Mouse (Mus musculus): ENCODE measurements around the gene Tmem80.

Tmem80 gene

GRCm38 (mm10) chr7:141326546-141327446 lies 743 bp upstream of the Tmem80 start:
- no peak for DNase-seq (ENCODE audit: low spot score)

- DNase-seq (ENCODE audit: low spot score) = no peak
Measured at GRCm38 (mm10) chr7:141328373-141328990, 943 bp downstream of the Tmem80 start.

DNA sequence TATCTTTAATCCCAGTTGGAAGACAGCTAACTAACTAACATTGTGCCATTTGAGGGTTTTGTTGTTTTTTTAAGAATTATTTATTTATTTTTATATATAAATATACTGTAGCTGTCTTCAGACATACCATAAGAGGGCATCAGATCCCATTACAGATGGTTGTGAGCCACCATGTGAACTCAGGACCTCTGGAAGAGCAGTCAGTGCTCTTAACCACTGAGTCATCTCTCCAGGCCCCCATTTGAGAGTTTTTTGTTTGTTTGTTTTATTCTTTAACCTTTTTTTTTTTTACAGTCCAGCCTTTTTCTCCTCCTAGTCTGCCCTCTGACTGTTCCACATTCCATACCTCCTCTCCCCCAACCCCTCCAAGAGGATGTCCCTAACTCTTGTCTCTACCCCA lies 3.2 kb downstream of the Tmem80 start:
- DNase-seq (ENCODE audit: low spot score) = no peak

- no peak for DNase-seq (ENCODE audit: low spot score)
Measured at GRCm38 (mm10) chr7:141331990-141332389, 4.5 kb downstream of the Tmem80 start.

GRCm38 (mm10) chr7:141335044-141335579 lies 7.6 kb downstream of the Tmem80 start:
- DNase-seq (ENCODE audit: low spot score) = no peak

GRCm38 (mm10) chr7:141335682-141336081 lies 8.1 kb downstream of the Tmem80 start:
- no peak for DNase-seq (ENCODE audit: low spot score)

DNA sequence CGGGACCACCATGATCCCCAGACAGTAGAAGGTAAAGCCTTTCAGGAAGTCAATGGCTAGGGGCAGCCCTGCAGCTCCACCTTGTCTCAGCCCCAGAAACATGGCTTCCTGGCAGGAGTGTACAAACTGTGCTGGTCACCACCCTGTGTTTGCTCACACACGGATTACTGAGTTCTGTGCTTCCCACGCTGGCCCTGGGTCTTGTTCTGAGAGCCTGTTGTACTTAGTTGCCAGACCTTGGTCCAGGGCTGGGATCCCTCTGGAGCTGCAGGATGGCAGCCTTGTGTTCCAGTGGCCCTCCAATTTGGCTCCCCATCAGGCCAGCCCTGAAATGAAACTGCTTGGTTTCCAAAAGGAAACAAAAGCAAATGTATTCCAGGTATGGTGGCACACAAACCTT lies 8.8 kb downstream of the Tmem80 start:
- DNase-seq (ENCODE audit: low spot score) = no peak

- DNase-seq (ENCODE audit: low spot score) = no peak
Measured at GRCm38 (mm10) chr7:141337716-141338416, 10.3 kb downstream of the Tmem80 start.

- peak; percentile 58 for DNase-seq (ENCODE audit: low spot score)
Measured at GRCm38 (mm10) chr7:141338576-141339131, 11.1 kb downstream of the Tmem80 start, which contains the start of gene Eps8l2. TSS of gene Eps8l2 (plus strand) at chr7:141338880.

- DNase-seq (ENCODE audit: low spot score) = no peak
Measured at GRCm38 (mm10) chr7:141339215-141339920, 11.8 kb downstream of the Tmem80 start.

GRCm38 (mm10) chr7:141340023-141340422 lies 12.5 kb downstream of the Tmem80 start:
- DNase-seq (ENCODE audit: low spot score) = no peak

- DNase-seq (ENCODE audit: low spot score) = no peak
Measured at GRCm38 (mm10) chr7:141340476-141340875, 12.9 kb downstream of the Tmem80 start.

GRCm38 (mm10) chr7:141341689-141342226 lies 14.2 kb downstream of the Tmem80 start:
- DNase-seq (ENCODE audit: low spot score) = no peak

DNA sequence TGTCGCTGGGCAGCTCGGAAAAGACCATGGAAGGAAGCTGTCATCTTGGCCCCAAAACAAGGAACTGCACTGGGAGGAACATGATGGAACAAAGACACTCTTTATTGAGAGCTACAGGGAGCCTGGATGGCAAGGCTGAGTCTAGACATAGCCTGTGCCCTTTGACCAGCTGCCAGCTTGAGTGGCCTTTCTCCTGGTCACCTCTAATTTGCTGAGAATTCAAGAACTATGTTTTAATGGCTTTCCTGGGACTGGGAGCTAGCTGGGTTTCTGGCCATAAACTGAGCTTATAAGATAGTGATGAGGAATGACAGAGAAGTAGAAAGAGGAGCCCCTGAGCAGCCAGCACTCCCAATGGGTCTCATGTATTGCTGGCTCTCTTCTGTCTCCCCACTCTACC lies 15.7 kb downstream of the Tmem80 start:
- DNase-seq (ENCODE audit: low spot score) = no peak

GRCm38 (mm10) chr7:141343696-141344095 lies 16.2 kb downstream of the Tmem80 start:
- DNase-seq (ENCODE audit: low spot score) = no peak

GRCm38 (mm10) chr7:141344787-141345186 lies 17.2 kb downstream of the Tmem80 start:
- no peak for DNase-seq (ENCODE audit: low spot score)

GRCm38 (mm10) chr7:141351061-141351460 lies 23.5 kb downstream of the Tmem80 start:
- DNase-seq (ENCODE audit: low spot score) = no peak

GRCm38 (mm10) chr7:141355051-141355450 lies 27.5 kb downstream of the Tmem80 start:
- no peak for DNase-seq (ENCODE audit: low spot score)

- no peak for DNase-seq (ENCODE audit: low spot score)
Measured at GRCm38 (mm10) chr7:141355626-141356326, 28.2 kb downstream of the Tmem80 start.

DNA sequence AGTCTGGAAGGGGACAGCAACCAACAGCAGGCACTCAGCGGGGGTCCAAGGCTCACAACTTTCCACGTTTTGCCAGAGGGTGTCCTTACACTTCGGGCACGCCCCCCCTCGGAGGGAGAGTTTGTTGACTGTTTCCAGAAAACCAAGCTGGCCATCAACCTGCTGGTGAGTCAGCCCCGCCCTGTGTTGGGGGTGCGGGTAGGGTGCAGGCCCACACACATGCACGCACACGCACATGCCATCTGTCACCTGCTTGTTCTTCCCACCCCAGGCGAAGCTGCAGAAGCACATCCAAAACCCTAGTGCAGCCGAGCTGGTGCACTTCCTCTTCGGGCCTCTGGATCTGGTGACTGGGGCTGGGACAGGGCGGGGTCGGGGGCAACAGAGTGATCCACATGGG lies 29.4 kb downstream of the Tmem80 start:
- no peak for DNase-seq (ENCODE audit: low spot score)

Data from ovary, postnatal 36 days (tissue).